Mouse (Mus musculus) liver, embryonic 14.5 days (tissue): Measurements from ENCODE around the gene Dram2. TPM values are rescaled to one million over a fixed set of nuclear protein-coding genes. Genes with fewer than 3 reads are reported as not detected.
A peak's percentile ranks its signal among the peaks of the same experiment; 100 is the strongest.

Experiments
- ATAC-seq: fragments of 200-750 bp; cut with Nextera tagmentation; 2 replicates; pipeline ENCODE4 v1.8.0; 2017; ENCODE audit warnings: moderate number of reproducible peaks, mild to moderate bottlenecking, moderate library complexity; ENCODE audit not compliant: insufficient read depth
- DNase-seq, 3 experiments: peaks; one replicate each; pipeline ENCODE4 v3.0.0-alpha.2; 2012 to 2013; ENCODE audit warnings: low read depth in 3 of 3, low spot score in 3 of 3
- H3K27ac ChIP-seq: fragments of 300-500 bp; sonication (generic); 2 replicates; pipeline ENCODE4 v1.5.1; 2014; ENCODE audit warnings: moderate library complexity, mild to moderate bottlenecking, control low read depth, inconsistent platforms
- H3K27me3 ChIP-seq: fragments of 300-500 bp; sonication (generic); 2 replicates; pipeline ENCODE4 v1.6.1; 2014; ENCODE audit warnings: mild to moderate bottlenecking, low read length, moderate library complexity; ENCODE audit not compliant: control insufficient read depth, insufficient read depth
- H3K36me3 ChIP-seq: fragments of 300-500 bp; sonication (generic); replicated peaks from 2 replicates; pipeline ENCODE4 v1.6.1; 2014; ENCODE audit warnings: low read depth; ENCODE audit not compliant: control insufficient read depth, insufficient read depth
- H3K4me1 ChIP-seq, 2 experiments: fragments of 200-500 bp in 1 of 2; fragments of 300-500 bp in 1 of 2; sonication (generic) in 1 of 2; replicated peaks; 2 replicates each; pipeline ENCODE4 v1.6.1; 2012 to 2014; ENCODE audit warnings: antibody characterized with exemption in 1 of 2, inconsistent platforms in 1 of 2, low read length in 1 of 2; ENCODE audit not compliant: control insufficient read depth in 2 of 2, insufficient read depth in 2 of 2
- H3K4me2 ChIP-seq: fragments of 300-500 bp; sonication (generic); 2 replicates; pipeline ENCODE4 v1.6.1; 2014; ENCODE audit warnings: low read depth, mild to moderate bottlenecking, control low read depth, moderate library complexity
- H3K4me3 ChIP-seq, 2 experiments: fragments of 200-500 bp in 1 of 2; fragments of 300-500 bp in 1 of 2; sonication (generic) in 1 of 2; 2 replicates each; pipeline ENCODE4 v1.5.1; 2012 to 2014; ENCODE audit warnings: low read depth in 2 of 2, low read length in 2 of 2, mild to moderate bottlenecking in 2 of 2, control low read depth in 1 of 2, inconsistent platforms in 1 of 2, moderate library complexity in 1 of 2; ENCODE audit not compliant: insufficient read depth in 1 of 2
- H3K9ac ChIP-seq: fragments of 300-500 bp; sonication (generic); replicated peaks from 2 replicates; pipeline ENCODE4 v1.6.1; 2014; ENCODE audit warnings: mild to moderate bottlenecking, control low read depth, moderate library complexity
- H3K9me3 ChIP-seq: fragments of 300-500 bp; sonication (generic); 2 replicates; pipeline ENCODE4 v1.6.1; 2016; ENCODE audit warnings: low read length, mixed read lengths; ENCODE audit not compliant: control insufficient read depth
- CTCF ChIP-seq: IDR thresholded peaks from 2 replicates; pipeline ENCODE4 v1.5.1; 2016; ENCODE audit warnings: antibody characterized with exemption, low read depth, control low read depth
- EP300 ChIP-seq: IDR thresholded peaks from 2 replicates; pipeline ENCODE4 v1.6.1; 2016; ENCODE audit warnings: antibody characterized with exemption, low read depth
- WGBS: fragments of 180-500 bp; shearing (Covaris S2); extraction: QIAGEN DNeasy Blood & Tissue Kit; methylation state at CpG from one replicate; pipeline ENCODE4 v1.1.7; 2014; ENCODE audit not compliant: insufficient replicate concordance; 5-methylcytosine and 5-hydroxymethylcytosine counted together
- polyA plus RNA-seq, 2 experiments: library from polyadenylated mRNA; depleted of rRNA in 1 of 2; stranded (reverse) in 1 of 2; unstranded in 1 of 2; fragments of >200 nt; fragmentation: Nextera tagmentation in 1 of 2; extraction: Ambion mirVana in 1 of 2; gene quantifications; 2 replicates each; pipeline versions ENCODE4 v1.2.1 to v1.2.3; 2012 to 2014

Dram2 gene
- polyA plus RNA-seq, 2 experiments, result 15.8 to 28.3 TPM

- no peaks in the 10 kb centered on the region for H3K9me3 ChIP-seq
- no peaks in the 10 kb centered on the region for H3K27me3 ChIP-seq
- H3K4me3 ChIP-seq, result peak overlapping the region; percentile 78 to 86
- peaks cover 8 to 10% of the 10 kb centered on the region in 2 experiments; a peak in 3 of 4 replicates for H3K4me1 ChIP-seq
- DNase-seq (peak in 2 of 3 experiments; percentile 28 to 37), ATAC-seq (peak; percentile 29)
- peak overlapping the region; percentile 75 for H3K9ac ChIP-seq
- no peak for TF ChIP-seq CTCF
- no peak for TF ChIP-seq EP300
- peak overlapping the region; percentile 79 for H3K4me2 ChIP-seq
- peak overlapping the region; percentile 43; the same call in 1 of the 2 replicates for H3K27ac ChIP-seq
- under 1% methylated on average over 27 of the region's 27 CpGs for WGBS
- 0 out of 2 replicates have a peak, but pooled peaks cover 2% of the 10 kb centered on the region for H3K36me3 ChIP-seq
Measured at GRCm38 (mm10) chr3:106547924-106548539, 434 bp downstream of the Dram2 start.

DNA sequence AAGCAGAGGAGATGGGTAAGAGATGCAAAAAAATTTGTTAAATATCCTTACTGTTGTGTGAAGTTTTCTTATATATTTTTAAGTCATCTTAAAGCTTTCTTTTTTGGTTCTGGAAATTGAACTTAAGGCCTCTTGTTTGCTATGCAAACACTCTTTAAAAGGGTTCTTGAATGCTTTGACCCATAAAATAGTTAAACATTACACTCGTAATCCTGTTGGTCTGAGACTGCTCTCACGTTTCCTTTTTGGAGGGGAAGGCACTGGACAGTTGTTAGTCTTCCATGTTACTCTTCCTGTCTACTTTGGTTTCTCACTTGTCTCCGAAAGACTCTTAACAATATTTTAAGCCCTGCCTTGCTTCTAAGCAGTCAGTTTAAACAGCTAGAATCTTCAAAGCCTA is 1.4 kb downstream of the Dram2 start:
- Histone ChIP-seq H3K4me2 (peak overlapping the region; percentile 79; the same call in 1 of the 2 replicates), H3K9me3 (no peaks in the 10 kb centered on the region), H3K27me3 (no peaks in the 10 kb centered on the region), H3K4me3 (no peak overlapping the region), H3K36me3 (0 out of 2 replicates have a peak, but pooled peaks cover 2% of the 10 kb centered on the region), H3K27ac (no peak overlapping the region), H3K9ac (no peak overlapping the region), H3K4me1 (peaks cover 8 to 10% of the 10 kb centered on the region in 2 experiments; a peak in 3 of 4 replicates)
- no peak for DNase-seq
- TF ChIP-seq CTCF, result no peak
- no peak for TF ChIP-seq EP300
- WGBS, result 41% methylated on average over 3 of the region's 3 CpGs
- no peak for ATAC-seq

DNA sequence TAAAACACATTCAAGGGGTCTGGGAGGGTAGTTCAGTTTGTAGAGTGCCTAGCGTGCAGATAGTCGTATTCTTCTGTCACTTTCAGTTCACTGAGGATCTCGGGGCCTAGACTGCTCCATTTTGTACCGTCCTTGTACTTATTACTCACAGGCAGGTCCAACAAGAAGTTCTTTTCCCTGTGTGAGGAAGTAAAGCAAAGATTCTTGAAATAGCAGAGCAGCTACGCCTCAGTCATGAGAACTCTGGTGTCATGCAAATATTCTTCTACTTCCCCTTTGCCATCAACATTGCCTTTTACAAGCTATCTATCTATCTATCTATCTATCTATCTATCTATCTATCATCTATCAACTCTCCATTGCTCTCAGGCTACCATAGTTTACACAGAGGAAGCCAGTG is 5.8 kb downstream of the Dram2 start:
- Histone ChIP-seq H3K4me2 (no peak overlapping the region), H3K4me1 (peaks cover 0 to under 1% of the 10 kb centered on the region in 2 experiments; a peak in 2 of 4 replicates), H3K9me3 (no peaks in the 10 kb centered on the region), H3K36me3 (0 out of 2 replicates have a peak, but pooled peaks cover 2% of the 10 kb centered on the region), H3K4me3 (no peak overlapping the region), H3K27me3 (no peaks in the 10 kb centered on the region), H3K9ac (no peak overlapping the region), H3K27ac (no peak overlapping the region)
- ATAC-seq (no peak), DNase-seq (no peak)
- TF ChIP-seq EP300 (no peak), CTCF (no peak)
- 68% methylated on average over 5 of the region's 5 CpGs for WGBS

DNA sequence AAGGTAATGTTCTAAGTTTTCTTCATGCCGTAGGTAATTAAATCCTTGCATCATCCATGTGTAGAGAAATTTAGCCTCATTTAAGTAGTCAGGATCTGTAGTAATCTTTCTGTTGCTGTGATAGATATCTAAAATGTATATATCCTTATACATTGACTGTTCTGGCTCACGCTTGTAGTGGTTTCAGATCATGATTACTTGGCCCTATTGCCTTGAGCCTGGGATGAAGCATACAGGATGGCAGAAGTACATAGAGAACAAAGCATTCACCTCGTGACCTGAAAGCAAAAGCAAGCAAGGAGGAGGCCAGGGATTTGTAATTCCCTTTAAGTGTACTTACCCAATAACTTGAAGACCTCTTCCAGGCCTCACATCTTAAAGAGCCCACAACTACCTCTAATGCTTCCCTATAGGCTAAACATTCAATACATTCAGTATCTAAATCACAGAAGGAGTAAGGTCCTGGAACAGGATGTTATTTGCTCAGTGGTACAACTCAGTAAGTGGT is 8.2 kb downstream of the Dram2 start:
- H3K9ac ChIP-seq, result no peak overlapping the region
- no peak for DNase-seq
- TF ChIP-seq EP300 (no peak), CTCF (no peak)
- no peak overlapping the region for H3K27ac ChIP-seq
- no peaks in the 10 kb centered on the region for H3K4me1 ChIP-seq
- H3K9me3 ChIP-seq, result no peaks in the 10 kb centered on the region
- H3K36me3 ChIP-seq, result 0 out of 2 replicates have a peak, but pooled peaks cover 2% of the 10 kb centered on the region
- H3K4me3 ChIP-seq, result no peak overlapping the region
- no peaks in the 10 kb centered on the region for H3K27me3 ChIP-seq
- 68% methylated on average over 3 of the region's 3 CpGs for WGBS
- no peak for ATAC-seq
- no peak overlapping the region for H3K4me2 ChIP-seq

DNA sequence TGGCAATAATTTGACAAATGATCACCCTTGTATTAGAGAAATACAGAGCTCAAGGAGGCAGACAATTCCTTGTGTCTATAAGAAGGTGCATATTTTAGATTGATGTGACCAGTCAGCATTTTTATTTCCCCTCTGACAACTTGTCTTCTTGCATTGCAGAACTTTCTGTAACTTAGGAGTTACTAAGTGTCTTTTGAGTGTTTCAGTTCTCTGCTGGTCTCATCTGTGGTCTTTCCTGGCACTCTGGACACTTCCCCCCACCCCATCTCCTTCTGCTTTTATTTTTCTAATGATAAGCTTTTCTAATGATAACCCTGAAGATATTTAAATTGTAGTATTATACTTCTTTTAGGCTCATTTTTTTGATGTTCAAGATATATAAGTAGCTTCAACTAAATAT is 10.7 kb downstream of the Dram2 start:
- DNase-seq (no peak), ATAC-seq (no peak)
- Histone ChIP-seq H3K36me3 (no peaks in the 10 kb centered on the region), H3K27me3 (no peaks in the 10 kb centered on the region), H3K4me3 (no peak overlapping the region), H3K4me2 (no peak overlapping the region), H3K9ac (no peak overlapping the region), H3K9me3 (no peaks in the 10 kb centered on the region), H3K4me1 (no peaks in the 10 kb centered on the region), H3K27ac (no peak overlapping the region)
- TF ChIP-seq CTCF (no peak), EP300 (no peak)
